Mouse (Mus musculus): Measurements from ENCODE around the gene Ppih. TPM values are rescaled to one million over a fixed set of nuclear protein-coding genes. Genes with fewer than 3 reads are reported as not detected.
"Not testable (repeated sequence)": the region's sequence is repeated elsewhere in the genome, so short reads cannot be mapped to it uniquely, and the experiment has no call there.

The Ppih gene
- total RNA-seq, 2 experiments from 2014 or later = 16.2 to 21.6 TPM

DNA sequence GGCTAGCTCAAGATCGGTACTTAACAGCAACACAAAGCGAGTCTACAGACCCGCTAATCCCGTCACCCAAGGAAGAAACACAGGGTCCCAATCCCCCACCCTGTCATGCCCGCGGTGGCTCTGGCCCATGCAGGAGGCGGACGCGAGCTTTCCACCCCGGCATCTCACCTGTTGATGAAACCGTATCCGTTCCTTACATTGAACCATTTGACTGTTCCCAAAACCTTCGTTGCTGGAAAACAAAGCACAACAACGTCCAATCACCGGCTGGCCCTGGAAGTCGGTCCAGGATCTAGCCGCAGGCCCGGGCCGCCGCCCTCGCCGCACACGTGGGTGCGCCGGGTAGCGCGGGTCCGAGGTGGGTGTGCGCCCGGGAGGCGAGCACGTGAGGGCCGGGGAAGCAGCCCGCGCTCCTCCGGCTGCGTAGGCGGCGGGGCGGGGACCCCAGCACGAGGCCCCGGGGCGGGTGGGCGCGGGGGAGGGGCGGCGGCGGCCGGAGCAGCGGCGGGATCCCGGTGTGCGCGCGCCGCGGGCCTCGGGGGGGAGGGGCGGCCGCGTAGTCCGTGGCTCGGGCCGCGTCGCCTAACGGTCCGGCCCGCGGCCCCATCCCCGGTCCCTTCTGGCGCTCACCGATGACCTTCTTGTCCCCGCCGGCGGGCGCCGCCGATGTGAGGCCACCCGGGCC lies 26.6 kb downstream of the Ppih start:
- intact Hi-C loops (cut with DNase I) = loop anchor here (1.0 to 2.0 kb wide), 2 partner anchors 27 to 47 kb away; partner anchors contain the start of gene Ppih
- DNase-seq (ENCODE audit: low spot score in 2 of 2) = peak; percentile 16 to 23

DNA sequence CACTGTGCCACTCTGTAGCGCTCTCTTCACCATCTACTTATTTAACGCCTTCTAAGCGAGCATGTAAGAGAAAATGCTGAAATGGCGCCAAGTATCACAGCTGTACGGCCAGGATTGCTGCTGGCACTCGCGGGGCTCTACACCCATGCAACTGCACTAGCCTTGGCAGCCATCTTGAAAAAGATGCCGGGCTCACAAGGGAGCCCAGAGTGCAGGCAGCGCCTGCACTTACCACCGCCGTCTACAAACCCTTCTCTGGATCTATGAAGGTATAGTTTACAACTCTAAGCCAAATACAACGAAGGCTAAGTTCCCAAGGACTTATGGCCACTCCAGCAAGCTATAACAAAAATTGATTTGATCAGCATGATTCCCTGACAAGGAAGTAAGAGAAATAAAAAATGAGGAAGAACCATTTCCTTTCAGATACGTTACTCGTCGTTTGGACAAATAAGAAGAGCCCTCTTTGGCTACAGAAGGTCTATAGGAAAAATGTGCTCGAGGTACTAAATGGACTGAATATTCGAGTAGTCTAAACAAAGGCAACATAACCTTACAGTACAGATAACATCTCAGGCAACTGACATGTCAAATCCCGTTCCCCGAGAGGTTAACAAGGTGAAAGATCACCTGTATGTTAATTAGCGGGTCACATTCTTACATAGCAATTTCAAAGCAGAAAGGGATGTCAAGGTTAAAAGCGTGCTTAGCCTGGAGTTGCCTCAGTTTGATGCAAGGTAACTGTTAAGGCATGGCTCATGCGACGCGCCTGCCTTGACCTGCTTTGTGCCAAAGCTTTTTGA lies 27.4 kb downstream of the Ppih start:
- DNase-seq (ENCODE audit: low spot score in 2 of 2) = peak; percentile 63 to 72
- intact Hi-C loops (cut with DNase I) = no loop called here

- intact Hi-C loops (cut with DNase I) = no loop called here
- no peak for DNase-seq (ENCODE audit: low spot score in 2 of 2)
Measured at GRCm38 (mm10) chr4:119291921-119292320, 28.4 kb downstream of the Ppih start.

DNA sequence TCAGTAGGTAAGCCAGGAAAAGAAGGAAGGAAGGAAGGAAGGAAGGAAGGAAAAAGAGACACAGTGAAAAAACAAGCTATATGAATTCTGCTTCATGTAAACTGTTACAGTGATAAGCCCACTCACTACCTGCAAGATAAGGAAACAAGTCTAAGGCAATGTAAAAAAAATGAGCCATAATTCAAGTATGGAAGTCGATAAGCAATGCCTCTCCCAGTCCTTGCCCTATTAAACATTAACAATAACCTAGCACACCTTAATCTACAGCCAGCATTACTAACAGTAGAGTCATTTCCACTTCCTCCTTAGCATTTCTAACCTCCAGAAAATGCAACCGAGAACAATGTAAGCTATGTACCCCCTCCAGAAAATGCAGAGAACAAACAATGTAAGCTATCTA lies 35.0 kb downstream of the Ppih start:
- DNase-seq (ENCODE audit: low spot score in 2 of 2) = no peak
- intact Hi-C loops (cut with DNase I) = no loop called here

- intact Hi-C loops (cut with DNase I) = no loop called here
- DNase-seq (ENCODE audit: low spot score in 2 of 2) = no peak
Measured at GRCm38 (mm10) chr4:119284861-119285260, 35.5 kb downstream of the Ppih start.

GRCm38 (mm10) chr4:119278784-119279183 lies 41.6 kb downstream of the Ppih start:
- intact Hi-C loops (cut with DNase I); DNase-seq (ENCODE audit: low spot score in 2 of 2): not testable (repeated sequence)

- DNase-seq (ENCODE audit: low spot score in 2 of 2) = no peak
- intact Hi-C loops (cut with DNase I) = no loop called here
Measured at GRCm38 (mm10) chr4:119275726-119276125, 44.6 kb downstream of the Ppih start.

GRCm38 (mm10) chr4:119275226-119275625 lies 45.1 kb downstream of the Ppih start:
- intact Hi-C loops (cut with DNase I) = no loop called here
- DNase-seq (ENCODE audit: low spot score in 2 of 2) = no peak

DNA sequence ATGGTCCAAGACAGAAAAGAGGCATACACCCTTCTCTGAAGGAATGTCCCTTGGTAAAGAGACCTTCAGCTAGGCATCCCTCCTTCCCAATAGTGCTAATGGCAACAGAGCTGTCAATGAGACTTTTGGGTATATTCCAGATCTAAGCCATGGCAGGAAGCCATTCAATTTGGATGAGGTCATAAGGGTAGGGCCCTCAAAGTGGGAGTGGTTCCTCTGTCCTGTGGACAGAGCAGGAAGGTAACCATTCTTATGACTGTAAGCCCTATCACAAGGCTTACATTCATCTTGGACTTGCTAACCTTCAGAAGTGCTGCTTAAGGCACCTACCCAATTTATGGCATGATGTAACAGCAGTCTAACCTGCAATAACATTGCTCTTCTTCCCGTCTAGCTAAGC lies 45.7 kb downstream of the Ppih start:
- no peak for DNase-seq (ENCODE audit: low spot score in 2 of 2)
- intact Hi-C loops (cut with DNase I) = no loop called here

DNA sequence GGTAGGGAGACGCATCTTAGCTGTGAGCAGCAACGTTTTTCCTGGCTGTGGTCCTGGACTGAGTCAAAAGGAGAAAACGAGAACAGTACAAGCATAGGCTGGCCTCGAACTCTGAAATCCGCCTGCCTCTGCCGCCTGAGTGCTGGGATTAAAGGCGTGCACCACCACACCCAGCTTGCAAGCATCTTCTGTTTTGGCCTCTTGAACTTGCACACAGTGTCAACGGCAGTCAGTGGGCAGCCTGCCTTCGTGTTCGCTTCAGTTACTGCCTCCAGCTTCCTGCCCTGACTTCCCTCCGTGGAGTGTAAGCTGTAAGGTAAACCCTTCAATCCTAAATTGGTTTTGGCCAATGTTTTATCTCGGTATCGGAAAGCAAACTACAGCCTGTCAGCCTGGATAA lies 53.7 kb downstream of the Ppih start:
- DNase-seq (ENCODE audit: low spot score in 2 of 2) = no peak
- intact Hi-C loops (cut with DNase I) = no loop called here

GRCm38 (mm10) chr4:119263459-119263858 lies 56.9 kb downstream of the Ppih start:
- intact Hi-C loops (cut with DNase I) = no loop called here

GRCm38 (mm10) chr4:119262483-119262882 lies 57.9 kb downstream of the Ppih start:
- intact Hi-C loops (cut with DNase I) = no loop called here
- DNase-seq (ENCODE audit: low spot score in 2 of 2) = no peak

More at GRCm38 (mm10) chr4:119263459-119263858, 56.9 kb downstream of the Ppih start:
- no peak for DNase-seq (ENCODE audit: low spot score in 2 of 2)

DNA sequence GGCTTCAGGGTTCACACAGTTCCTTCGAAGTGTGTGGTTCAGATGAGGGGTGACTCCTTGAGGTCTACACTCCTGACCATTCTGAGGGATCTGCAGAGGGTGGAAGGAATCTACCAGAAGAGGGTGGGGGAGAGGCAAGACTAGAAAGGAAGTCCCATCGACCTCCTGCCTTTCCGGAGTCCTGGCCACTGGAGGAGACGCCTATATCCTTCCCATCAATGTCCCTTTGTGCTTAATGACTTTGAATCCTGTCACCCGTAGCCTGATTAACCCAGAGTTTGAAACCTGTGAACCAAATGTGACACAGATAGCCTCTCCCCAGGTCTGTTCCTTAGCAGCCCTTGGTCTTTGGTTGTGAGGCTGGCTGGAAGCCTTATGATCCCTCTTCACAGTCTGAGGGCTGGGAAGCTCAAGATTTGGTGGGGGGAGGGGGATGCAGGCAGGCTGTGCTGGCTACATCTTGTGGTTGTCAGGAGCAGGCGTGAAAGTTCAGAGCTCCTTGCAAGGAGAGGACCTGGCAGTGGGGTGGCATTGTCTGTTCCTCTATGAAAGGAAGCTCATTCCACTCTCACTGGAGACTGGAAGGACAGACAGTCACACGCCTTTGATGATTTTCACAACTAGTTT lies 59.1 kb downstream of the Ppih start:
- intact Hi-C loops (cut with DNase I) = no loop called here
- no peak for DNase-seq (ENCODE audit: low spot score in 2 of 2)

- no peak for DNase-seq (ENCODE audit: low spot score in 2 of 2)
- intact Hi-C loops (cut with DNase I) = no loop called here
Measured at GRCm38 (mm10) chr4:119259344-119260254, 60.7 kb downstream of the Ppih start.

DNA sequence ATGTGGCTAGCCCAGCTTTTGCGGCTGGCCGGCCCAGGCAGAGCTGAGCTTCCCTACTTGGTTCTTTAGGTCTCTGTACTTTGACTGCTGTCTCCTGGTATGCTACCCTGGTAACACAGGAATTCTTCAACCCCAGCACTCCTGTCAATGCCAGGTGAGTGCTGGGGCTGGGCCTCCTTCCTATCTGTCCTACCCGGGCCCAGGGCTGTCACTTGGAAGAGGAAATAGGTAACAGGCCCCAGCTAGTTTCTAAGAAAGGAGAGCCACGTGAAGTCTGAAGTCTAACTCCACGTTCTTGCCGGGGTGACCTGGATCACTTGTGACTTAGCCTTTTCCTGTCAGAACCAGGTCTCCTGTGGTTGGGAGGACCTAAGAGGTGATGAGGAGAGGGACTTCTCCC lies 63.3 kb downstream of the Ppih start:
- no peak for DNase-seq (ENCODE audit: low spot score in 2 of 2)
- intact Hi-C loops (cut with DNase I) = no loop called here

DNA sequence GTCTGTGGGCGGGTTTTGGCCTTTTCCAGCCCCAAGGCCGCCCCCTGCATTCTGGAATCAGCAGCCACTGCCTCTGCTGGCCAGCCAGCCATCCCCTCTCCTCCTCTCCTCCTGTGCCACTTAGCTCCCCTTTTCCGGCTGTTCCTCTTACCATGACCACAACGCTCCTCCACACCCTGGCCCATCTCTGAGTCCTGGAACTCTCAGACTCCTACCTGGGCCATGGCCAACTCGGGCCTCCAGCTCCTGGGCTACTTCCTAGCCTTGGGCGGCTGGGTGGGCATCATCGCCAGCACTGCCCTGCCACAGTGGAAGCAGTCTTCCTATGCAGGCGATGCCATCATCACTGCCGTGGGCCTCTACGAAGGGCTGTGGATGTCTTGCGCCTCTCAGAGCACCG lies 65.0 kb downstream of the Ppih start, which contains the start of gene Cldn19:
Gene Cldn19, plus strand, starts transcription at position 64 of the 400 bp plus-strand sequence.
- intact Hi-C loops (cut with DNase I) = no loop called here
- no peak for DNase-seq (ENCODE audit: low spot score in 2 of 2)

DNA sequence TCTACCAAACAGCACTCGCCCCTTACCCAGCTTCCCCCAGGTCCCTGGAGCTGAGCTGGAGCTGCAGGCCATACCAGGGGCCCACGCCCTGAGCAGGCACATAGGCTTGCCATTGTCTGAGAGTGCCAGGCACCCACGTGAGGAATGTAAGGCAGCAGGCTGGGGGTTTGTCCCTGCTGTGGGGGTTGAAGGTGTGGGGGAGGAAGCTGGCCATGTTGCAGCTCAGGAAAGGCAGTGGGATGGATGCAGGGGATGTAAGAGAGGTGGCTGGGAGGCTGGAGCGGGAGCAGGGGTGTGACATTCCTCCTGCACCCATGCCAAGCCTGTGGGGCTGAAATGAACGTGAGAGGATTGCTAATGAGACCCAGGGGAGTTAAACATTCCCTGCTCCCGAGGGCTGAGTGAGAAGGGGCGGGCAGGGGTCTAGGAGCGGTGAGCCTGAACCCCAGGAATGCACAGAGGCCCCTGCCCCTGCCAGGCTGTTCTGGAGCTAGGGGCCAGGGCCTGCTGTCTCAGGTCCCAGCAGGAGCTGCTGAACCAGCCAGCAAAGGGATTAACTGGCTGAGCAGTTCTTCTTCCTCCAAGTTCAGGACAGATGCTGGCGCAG lies 66.2 kb downstream of the Ppih start:
- peak in 1 of 2 experiments; percentile 66 for DNase-seq (ENCODE audit: low spot score in 2 of 2)
- intact Hi-C loops (cut with DNase I) = no loop called here

DNA sequence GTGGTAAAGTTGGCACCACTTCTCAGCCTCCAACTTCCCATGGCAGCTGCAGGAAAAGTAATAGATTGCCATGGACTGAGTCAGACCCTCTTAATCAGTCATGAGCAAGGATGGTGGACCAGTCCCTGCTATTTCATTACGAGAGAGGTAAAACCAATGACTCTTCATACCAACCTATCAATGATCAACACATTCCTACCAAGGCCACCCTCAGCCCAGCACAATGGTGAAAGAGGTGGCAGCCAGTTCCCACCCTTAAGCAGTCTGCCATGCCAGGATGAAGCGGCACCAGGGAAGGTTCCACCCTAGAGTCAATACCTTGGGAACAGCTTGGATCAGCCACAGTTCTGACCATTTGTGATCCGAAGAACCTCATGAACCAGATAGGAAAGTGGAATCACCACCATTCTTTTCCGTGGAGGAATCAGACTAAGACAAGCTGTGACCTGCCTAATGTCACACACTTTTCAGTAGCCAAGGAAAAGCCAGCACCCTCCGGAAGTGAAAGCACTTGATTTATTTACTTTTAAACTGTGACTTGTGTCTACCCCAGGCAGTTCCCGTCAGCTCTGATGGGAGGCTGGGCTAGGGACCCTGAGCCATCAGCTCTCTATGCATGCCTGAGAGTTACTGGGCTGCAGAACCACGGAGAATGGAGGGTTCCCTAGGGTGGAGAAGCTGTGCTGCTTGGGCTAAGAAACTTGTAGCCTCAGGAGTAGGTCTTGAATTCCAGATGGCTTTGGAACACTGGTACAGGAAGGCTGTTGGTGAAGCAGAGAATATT lies 68.1 kb downstream of the Ppih start:
- DNase-seq (ENCODE audit: low spot score in 2 of 2) = no peak
- intact Hi-C loops (cut with DNase I) = no loop called here
